Mouse (Mus musculus): Measurements from ENCODE around the gene Prss38. TPM values are rescaled to one million over a fixed set of nuclear protein-coding genes. Genes with fewer than 3 reads are reported as not detected.

Prss38 gene
- polyA plus RNA-seq, 1 experiment from 2014 or later = not detected

GRCm38 (mm10) chr11:59400876-59401275 is 25.4 kb upstream of the Prss38 start:
- Histone ChIP-seq H3K9me3 (replicated peaks; ENCODE audit: control insufficient read depth, low read length) (no peaks in the 10 kb centered on the region), H3K4me2 (ENCODE audit: low read length) (no peak overlapping the region), H3K36me3 (ENCODE audit: control insufficient read depth, insufficient read depth, low read length) (peaks cover 13% of the 10 kb centered on the region), H3K4me1 (ENCODE audit: control insufficient read depth, insufficient read depth, low read length) (no peaks in the 10 kb centered on the region), H3K27me3 (replicated peaks; ENCODE audit: control insufficient read depth, insufficient read depth, low read length) (no peaks in the 10 kb centered on the region), H3K27ac (ENCODE audit: low read depth, low read length) (no peak overlapping the region), H3K4me3 (ENCODE audit: low read depth, low read length) (no peak overlapping the region), H3K9ac (ENCODE audit: low read length) (no peak overlapping the region)
- DNase-seq (ENCODE audit: low spot score) (no peak), ATAC-seq (no peak)
- 77% methylated on average over 2 of the region's 2 CpGs for WGBS

GRCm38 (mm10) chr11:59399830-59400229 is 24.4 kb upstream of the Prss38 start:
- no peak for DNase-seq (ENCODE audit: low spot score)
- H3K27ac ChIP-seq (ENCODE audit: low read depth, low read length) = no peak overlapping the region
- no peaks in the 10 kb centered on the region for H3K27me3 ChIP-seq (replicated peaks; ENCODE audit: control insufficient read depth, insufficient read depth, low read length)
- H3K4me3 ChIP-seq (ENCODE audit: low read depth, low read length) = no peak overlapping the region
- H3K9me3 ChIP-seq (replicated peaks; ENCODE audit: control insufficient read depth, low read length) = no peaks in the 10 kb centered on the region
- WGBS = 74% methylated on average over 8 of the region's 8 CpGs
- H3K9ac ChIP-seq (ENCODE audit: low read length) = no peak overlapping the region
- no peak overlapping the region for H3K4me2 ChIP-seq (ENCODE audit: low read length)
- H3K4me1 ChIP-seq (ENCODE audit: control insufficient read depth, insufficient read depth, low read length) = no peaks in the 10 kb centered on the region
- H3K36me3 ChIP-seq (ENCODE audit: control insufficient read depth, insufficient read depth, low read length) = peaks cover 7% of the 10 kb centered on the region
- no peak for ATAC-seq

- DNase-seq (ENCODE audit: low spot score) = no peak
Observed at GRCm38 (mm10) chr11:59397536-59398371, 22.3 kb upstream of the Prss38 start.

GRCm38 (mm10) chr11:59394451-59394850 is 19.0 kb upstream of the Prss38 start:
- no peak for ATAC-seq
- no peaks in the 10 kb centered on the region for H3K4me1 ChIP-seq (ENCODE audit: control insufficient read depth, insufficient read depth, low read length)
- no peak overlapping the region for H3K9ac ChIP-seq (ENCODE audit: low read length)
- H3K4me3 ChIP-seq (ENCODE audit: low read depth, low read length) = no peak overlapping the region
- no peak overlapping the region for H3K4me2 ChIP-seq (ENCODE audit: low read length)
- no peak for DNase-seq (ENCODE audit: low spot score)
- no peaks in the 10 kb centered on the region for H3K27me3 ChIP-seq (replicated peaks; ENCODE audit: control insufficient read depth, insufficient read depth, low read length)
- H3K9me3 ChIP-seq (replicated peaks; ENCODE audit: control insufficient read depth, low read length) = no peaks in the 10 kb centered on the region
- no peaks in the 10 kb centered on the region for H3K36me3 ChIP-seq (ENCODE audit: control insufficient read depth, insufficient read depth, low read length)
- WGBS = 87% methylated on average over 5 of the region's 5 CpGs
- no peak overlapping the region for H3K27ac ChIP-seq (ENCODE audit: low read depth, low read length)

More at GRCm38 (mm10) chr11:59397536-59398371, 22.3 kb upstream of the Prss38 start:
- Histone ChIP-seq H3K36me3 (ENCODE audit: control insufficient read depth, insufficient read depth, low read length) (no peaks in the 10 kb centered on the region), H3K27ac (ENCODE audit: low read depth, low read length) (no peak overlapping the region), H3K9ac (ENCODE audit: low read length) (no peak overlapping the region), H3K27me3 (replicated peaks; ENCODE audit: control insufficient read depth, insufficient read depth, low read length) (no peaks in the 10 kb centered on the region), H3K4me3 (ENCODE audit: low read depth, low read length) (no peak overlapping the region), H3K4me1 (ENCODE audit: control insufficient read depth, insufficient read depth, low read length) (no peaks in the 10 kb centered on the region), H3K9me3 (replicated peaks; ENCODE audit: control insufficient read depth, low read length) (no peaks in the 10 kb centered on the region), H3K4me2 (ENCODE audit: low read length) (no peak overlapping the region)
- 67% methylated on average over 22 of the region's 22 CpGs for WGBS
- ATAC-seq = no peak

GRCm38 (mm10) chr11:59393591-59393990 is 18.1 kb upstream of the Prss38 start:
- WGBS = 33% methylated on average over 9 of the region's 9 CpGs
- no peak overlapping the region for H3K27ac ChIP-seq (ENCODE audit: low read depth, low read length)
- no peaks in the 10 kb centered on the region for H3K9me3 ChIP-seq (replicated peaks; ENCODE audit: control insufficient read depth, low read length)
- H3K4me1 ChIP-seq (ENCODE audit: control insufficient read depth, insufficient read depth, low read length) = no peaks in the 10 kb centered on the region
- no peak overlapping the region for H3K4me2 ChIP-seq (ENCODE audit: low read length)
- H3K9ac ChIP-seq (ENCODE audit: low read length) = no peak overlapping the region
- DNase-seq (ENCODE audit: low spot score) (peak; percentile 76), ATAC-seq (peak; percentile 34; the same call in 1 of the 2 replicates)
- H3K4me3 ChIP-seq (ENCODE audit: low read depth, low read length) = no peak overlapping the region
- H3K27me3 ChIP-seq (replicated peaks; ENCODE audit: control insufficient read depth, insufficient read depth, low read length) = no peaks in the 10 kb centered on the region
- H3K36me3 ChIP-seq (ENCODE audit: control insufficient read depth, insufficient read depth, low read length) = no peaks in the 10 kb centered on the region

GRCm38 (mm10) chr11:59392300-59392699 is 16.8 kb upstream of the Prss38 start:
- Histone ChIP-seq H3K9ac (ENCODE audit: low read length) (no peak overlapping the region), H3K4me3 (ENCODE audit: low read depth, low read length) (no peak overlapping the region), H3K27me3 (replicated peaks; ENCODE audit: control insufficient read depth, insufficient read depth, low read length) (no peaks in the 10 kb centered on the region), H3K4me2 (ENCODE audit: low read length) (no peak overlapping the region), H3K4me1 (ENCODE audit: control insufficient read depth, insufficient read depth, low read length) (no peaks in the 10 kb centered on the region), H3K36me3 (ENCODE audit: control insufficient read depth, insufficient read depth, low read length) (no peaks in the 10 kb centered on the region), H3K9me3 (replicated peaks; ENCODE audit: control insufficient read depth, low read length) (no peaks in the 10 kb centered on the region), H3K27ac (ENCODE audit: low read depth, low read length) (no peak overlapping the region)
- ATAC-seq = no peak
- 75% methylated on average over 6 of the region's 6 CpGs for WGBS
- no peak for DNase-seq (ENCODE audit: low spot score)

GRCm38 (mm10) chr11:59390470-59390869 is 15.0 kb upstream of the Prss38 start:
- WGBS = 74% methylated on average over 9 of the region's 9 CpGs
- no peak for ATAC-seq
- Histone ChIP-seq H3K27me3 (replicated peaks; ENCODE audit: control insufficient read depth, insufficient read depth, low read length) (no peaks in the 10 kb centered on the region), H3K9ac (ENCODE audit: low read length) (no peak overlapping the region), H3K36me3 (ENCODE audit: control insufficient read depth, insufficient read depth, low read length) (no peaks in the 10 kb centered on the region), H3K27ac (ENCODE audit: low read depth, low read length) (no peak overlapping the region), H3K4me3 (ENCODE audit: low read depth, low read length) (no peak overlapping the region), H3K4me1 (ENCODE audit: control insufficient read depth, insufficient read depth, low read length) (no peaks in the 10 kb centered on the region), H3K4me2 (ENCODE audit: low read length) (no peak overlapping the region), H3K9me3 (replicated peaks; ENCODE audit: control insufficient read depth, low read length) (no peaks in the 10 kb centered on the region)
- no peak for DNase-seq (ENCODE audit: low spot score)

- H3K4me3 ChIP-seq (ENCODE audit: low read depth, low read length) = no peak overlapping the region
Observed at GRCm38 (mm10) chr11:59389617-59390016, 14.2 kb upstream of the Prss38 start.

GRCm38 (mm10) chr11:59388806-59389205 is 13.3 kb upstream of the Prss38 start:
- Histone ChIP-seq H3K4me3 (ENCODE audit: low read depth, low read length) (no peak overlapping the region), H3K27ac (ENCODE audit: low read depth, low read length) (no peak overlapping the region), H3K27me3 (replicated peaks; ENCODE audit: control insufficient read depth, insufficient read depth, low read length) (no peaks in the 10 kb centered on the region), H3K4me1 (ENCODE audit: control insufficient read depth, insufficient read depth, low read length) (no peaks in the 10 kb centered on the region), H3K36me3 (ENCODE audit: control insufficient read depth, insufficient read depth, low read length) (no peaks in the 10 kb centered on the region), H3K9me3 (replicated peaks; ENCODE audit: control insufficient read depth, low read length) (no peaks in the 10 kb centered on the region), H3K4me2 (ENCODE audit: low read length) (no peak overlapping the region), H3K9ac (ENCODE audit: low read length) (no peak overlapping the region)
- 80% methylated on average over 4 of the region's 4 CpGs for WGBS
- ATAC-seq (no peak), DNase-seq (ENCODE audit: low spot score) (no peak)

More at GRCm38 (mm10) chr11:59389617-59390016, 14.2 kb upstream of the Prss38 start:
- Histone ChIP-seq H3K9me3 (replicated peaks; ENCODE audit: control insufficient read depth, low read length) (no peaks in the 10 kb centered on the region), H3K9ac (ENCODE audit: low read length) (no peak overlapping the region), H3K4me1 (ENCODE audit: control insufficient read depth, insufficient read depth, low read length) (no peaks in the 10 kb centered on the region), H3K27me3 (replicated peaks; ENCODE audit: control insufficient read depth, insufficient read depth, low read length) (no peaks in the 10 kb centered on the region), H3K27ac (ENCODE audit: low read depth, low read length) (no peak overlapping the region), H3K4me2 (ENCODE audit: low read length) (no peak overlapping the region), H3K36me3 (ENCODE audit: control insufficient read depth, insufficient read depth, low read length) (no peaks in the 10 kb centered on the region)
- 62% methylated on average over 4 of the region's 4 CpGs for WGBS
- ATAC-seq = no peak
- DNase-seq (ENCODE audit: low spot score) = no peak

All from forebrain, embryonic 14.5 days (tissue).